Mouse (Mus musculus) kidney, adult 2 months (tissue): ENCODE results near the gene Dclre1b. TPM values are rescaled to one million over a fixed set of nuclear protein-coding genes. Genes with fewer than 3 reads are reported as not detected.

ENCODE experiments used
- DNase-seq: peaks from one replicate; pipeline ENCODE4 v3.0.0; 2021
- H3K27ac ChIP-seq: fragments of 200-500 bp; 2 replicates; pipeline ENCODE4 v1.5.1; 2012; ENCODE audit warnings: low read depth, low read length, control low read depth, inconsistent platforms; ENCODE audit not compliant: insufficient read depth
- H3K27me3 ChIP-seq: fragments of 200-500 bp; replicated peaks from 2 replicates; pipeline ENCODE4 v1.6.1; 2012; ENCODE audit warnings: mild to moderate bottlenecking, moderate library complexity, low read length, inconsistent platforms; ENCODE audit not compliant: control insufficient read depth, insufficient read depth
- H3K36me3 ChIP-seq: fragments of 200-500 bp; 2 replicates; pipeline ENCODE4 v1.6.1; 2012; ENCODE audit warnings: mild to moderate bottlenecking, moderate library complexity, low read length, inconsistent platforms; ENCODE audit not compliant: control insufficient read depth, insufficient read depth
- H3K4me1 ChIP-seq: fragments of 200-500 bp; 2 replicates; pipeline ENCODE4 v1.6.1; 2011; ENCODE audit warnings: low read length; ENCODE audit not compliant: control insufficient read depth, insufficient read depth
- H3K4me3 ChIP-seq: fragments of 200-500 bp; 2 replicates; pipeline ENCODE4 v1.5.1; 2011; ENCODE audit warnings: mild to moderate bottlenecking, low read depth, low read length, control low read depth; ENCODE audit not compliant: insufficient read depth
- CTCF ChIP-seq: fragments of 200-500 bp; conservative IDR thresholded peaks from 2 replicates; pipeline ENCODE4 v1.5.1; 2011; ENCODE audit warnings: low read depth, mild to moderate bottlenecking, control low read depth, low read length, moderate library complexity, mixed read lengths; ENCODE audit not compliant: insufficient read depth, insufficient read length
- POLR2A ChIP-seq: fragments of 200-500 bp; IDR thresholded peaks from one replicate; pipeline ENCODE4 v1.6.1; 2011; ENCODE audit warnings: low read depth, low read length, control low read depth
- WGBS: fragments of 180-500 bp; shearing (Covaris S2); methylation state at CpG from one replicate; pipeline ENCODE4 v1.1.7; 2018; 5-methylcytosine and 5-hydroxymethylcytosine counted together
- polyA plus RNA-seq: library from polyadenylated mRNA; depleted of rRNA; stranded (reverse); fragments of >200 nt; gene quantifications from 2 replicates; pipeline ENCODE4 v1.2.3, GENCODE M21; 2012

Dclre1b gene
- polyA plus RNA-seq, 1 experiment, result 8.9 TPM

GRCm38 (mm10) chr3:103780777-103781176 lies 28.5 kb downstream of the Dclre1b start:
- no peak for DNase-seq
- no peaks in the 10 kb centered on the region for H3K27me3 ChIP-seq
- TF ChIP-seq POLR2A, result no peak
- no peak for TF ChIP-seq CTCF
- H3K36me3 ChIP-seq, result no peaks in the 10 kb centered on the region
- H3K4me1 ChIP-seq, result peaks cover 25% of the 10 kb centered on the region
- H3K27ac ChIP-seq, result no peak overlapping the region
- no peak overlapping the region for H3K4me3 ChIP-seq
- 65% methylated on average over 5 of the region's 5 CpGs for WGBS

- Histone ChIP-seq H3K27me3 (no peaks in the 10 kb centered on the region), H3K36me3 (no peaks in the 10 kb centered on the region; the same call in 1 of the 2 replicates), H3K27ac (no peak overlapping the region), H3K4me1 (peaks cover 23% of the 10 kb centered on the region), H3K4me3 (no peak overlapping the region)
- 93% methylated on average over 3 of the region's 3 CpGs for WGBS
- no peak for DNase-seq
- TF ChIP-seq POLR2A (no peak), CTCF (no peak)
Observed at GRCm38 (mm10) chr3:103780271-103780670, 29.0 kb downstream of the Dclre1b start.

DNA sequence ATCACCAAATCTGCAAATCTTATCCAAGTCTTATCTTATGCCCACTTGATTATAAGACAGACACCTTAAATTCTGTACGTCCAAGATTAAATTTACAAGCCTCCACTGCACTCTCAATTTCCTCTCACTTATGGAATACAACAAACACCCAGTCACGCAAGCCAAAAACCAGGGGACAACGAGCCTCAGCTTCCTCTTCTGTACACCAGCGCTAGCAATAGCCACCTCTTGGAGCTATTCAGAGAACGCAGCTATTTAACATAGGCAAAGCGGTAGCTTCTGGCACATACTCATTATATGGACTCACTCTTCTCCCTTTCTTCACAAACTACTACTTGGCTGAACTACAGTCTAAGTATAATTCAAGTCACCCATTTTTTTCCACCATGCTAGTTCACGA lies 30.1 kb downstream of the Dclre1b start:
- Histone ChIP-seq H3K36me3 (no peaks in the 10 kb centered on the region; the same call in 1 of the 2 replicates), H3K27me3 (no peaks in the 10 kb centered on the region), H3K4me3 (no peak overlapping the region), H3K4me1 (peaks cover 20% of the 10 kb centered on the region), H3K27ac (no peak overlapping the region)
- no peak for TF ChIP-seq CTCF
- no peak for TF ChIP-seq POLR2A
- WGBS, result 75% methylated on average over 7 of the region's 7 CpGs
- no peak for DNase-seq

DNA sequence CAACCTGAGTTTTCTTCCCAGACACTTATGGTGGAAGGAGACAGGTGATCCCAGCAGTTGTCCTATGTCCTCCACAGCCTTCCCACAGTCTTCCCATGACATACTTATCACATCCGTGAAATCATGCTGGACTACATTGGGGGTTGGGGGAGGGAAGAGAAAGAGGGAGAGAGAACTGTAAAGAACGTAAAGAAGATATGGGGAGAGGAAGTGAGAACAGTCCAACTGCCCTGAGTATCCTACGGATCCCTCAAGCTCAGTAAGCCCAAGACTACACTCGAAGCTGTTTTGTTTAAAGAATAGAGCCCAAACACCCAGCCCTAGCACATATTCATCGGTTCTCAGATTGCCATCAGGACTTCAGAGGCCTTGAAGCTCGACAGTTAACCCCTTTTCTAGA lies 30.6 kb downstream of the Dclre1b start:
- H3K4me3 ChIP-seq, result no peak overlapping the region
- H3K27me3 ChIP-seq, result no peaks in the 10 kb centered on the region
- no peak for DNase-seq
- no peaks in the 10 kb centered on the region; the same call in 1 of the 2 replicates for H3K36me3 ChIP-seq
- no peak for TF ChIP-seq CTCF
- no peak for TF ChIP-seq POLR2A
- H3K4me1 ChIP-seq, result peaks cover 20% of the 10 kb centered on the region
- 76% methylated on average over 6 of the region's 6 CpGs for WGBS
- H3K27ac ChIP-seq, result no peak overlapping the region

DNA sequence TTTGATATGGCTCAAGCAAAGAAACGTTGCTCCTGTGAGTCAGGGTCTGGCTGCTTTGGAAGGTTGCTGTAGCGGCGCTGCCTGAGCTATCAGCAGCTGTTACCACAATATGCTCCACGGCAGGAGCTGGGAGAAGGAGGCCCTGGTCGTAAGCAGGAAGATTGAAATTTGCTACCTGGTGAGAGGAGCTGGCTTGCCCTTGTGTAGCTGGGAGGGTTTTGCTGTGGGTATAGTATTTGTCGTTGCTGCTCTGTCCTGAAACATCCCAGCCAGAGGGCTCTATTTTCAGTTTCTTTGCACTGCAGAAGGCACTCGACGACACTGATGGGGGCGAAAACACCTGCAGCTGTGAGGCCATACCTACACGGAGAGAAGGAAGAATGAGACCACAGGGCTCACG lies 31.3 kb downstream of the Dclre1b start:
- WGBS, result 81% methylated on average over 11 of the region's 11 CpGs
- no peak for TF ChIP-seq POLR2A
- no peak for TF ChIP-seq CTCF
- H3K4me3 ChIP-seq, result no peak overlapping the region
- no peak for DNase-seq
- no peak overlapping the region for H3K27ac ChIP-seq
- no peaks in the 10 kb centered on the region for H3K27me3 ChIP-seq
- peaks cover 21% of the 10 kb centered on the region for H3K4me1 ChIP-seq
- H3K36me3 ChIP-seq, result no peaks in the 10 kb centered on the region; the same call in 1 of the 2 replicates

- 68% methylated on average over 15 of the region's 15 CpGs for WGBS
- peak overlapping the region; percentile 24; the same call in 1 of the 2 replicates for H3K27ac ChIP-seq
Observed at GRCm38 (mm10) chr3:103774009-103774408, 35.2 kb downstream of the Dclre1b start.

GRCm38 (mm10) chr3:103773508-103773907 lies 35.7 kb downstream of the Dclre1b start:
- peak overlapping the region; percentile 95 for H3K27ac ChIP-seq
- peaks cover 4% of the 10 kb centered on the region; the same call in 1 of the 2 replicates for H3K36me3 ChIP-seq
- TF ChIP-seq CTCF, result no peak
- 47% methylated on average over 3 of the region's 3 CpGs for whole genome bisulfite sequencing
- H3K4me1 ChIP-seq, result peaks cover 30% of the 10 kb centered on the region
- H3K27me3 ChIP-seq, result no peaks in the 10 kb centered on the region
- DNase-seq, result no peak
- no peak overlapping the region for H3K4me3 ChIP-seq

More at GRCm38 (mm10) chr3:103774009-103774408, 35.2 kb downstream of the Dclre1b start:
- no peaks in the 10 kb centered on the region for H3K27me3 ChIP-seq
- peaks cover 31% of the 10 kb centered on the region for H3K4me1 ChIP-seq
- no peak overlapping the region for H3K4me3 ChIP-seq
- TF ChIP-seq POLR2A (no peak), CTCF (no peak)
- H3K36me3 ChIP-seq, result peaks cover 2% of the 10 kb centered on the region; the same call in 1 of the 2 replicates
- DNase-seq, result no peak

DNA sequence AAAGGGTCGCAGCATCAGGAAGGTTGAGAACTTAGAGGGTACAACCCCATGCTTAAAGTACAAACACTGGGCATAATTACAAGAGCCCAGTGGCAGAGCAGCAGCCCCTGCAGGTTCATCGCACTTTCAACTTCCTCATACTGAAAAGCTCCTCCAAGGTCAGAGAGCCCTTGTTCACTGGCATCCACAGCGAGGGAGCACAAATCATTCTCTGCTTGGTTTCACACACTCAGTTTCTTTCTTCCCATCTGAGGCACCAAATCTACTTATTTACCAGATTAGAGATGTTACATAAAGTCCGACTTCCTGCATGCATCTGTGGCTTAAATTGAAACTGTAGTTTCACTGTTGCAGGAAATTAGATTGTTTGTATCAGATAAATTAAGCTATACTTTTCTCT lies 36.4 kb downstream of the Dclre1b start:
- Histone ChIP-seq H3K36me3 (peaks cover 4% of the 10 kb centered on the region; the same call in 1 of the 2 replicates), H3K27ac (peak overlapping the region; percentile 95), H3K4me3 (no peak overlapping the region), H3K4me1 (peaks cover 29% of the 10 kb centered on the region), H3K27me3 (no peaks in the 10 kb centered on the region)
- no peak for TF ChIP-seq CTCF
- TF ChIP-seq POLR2A, result no peak
- peak; percentile 72 for DNase-seq
- 11% methylated on average over 4 of the region's 4 CpGs for WGBS
